In the genomic region with DNA sequence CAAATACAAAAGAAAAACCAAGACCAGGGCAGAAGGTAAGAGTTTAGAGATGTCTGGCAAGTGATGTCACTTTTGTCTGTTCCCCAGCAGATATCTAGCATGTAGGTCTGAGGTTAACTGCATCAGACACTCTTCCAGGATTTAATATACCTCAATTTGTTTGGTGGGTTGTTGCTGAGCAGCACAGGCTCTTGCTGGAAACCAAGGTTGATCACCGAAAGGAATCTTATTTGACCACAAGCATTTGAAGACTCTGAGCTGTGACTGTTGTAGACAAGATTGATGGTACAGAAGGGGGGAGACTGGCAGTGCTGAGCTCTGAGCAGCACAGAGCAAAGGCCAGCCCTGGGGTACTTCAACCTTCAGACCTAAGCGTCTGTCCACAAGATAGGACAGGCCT, we compare ENCODE assay signal across 28 mouse cellular contexts.
"Had no signal": no experiment of that assay in that cellular context is flagged by ENCODE, and none has a peak within 500 bp of the region (broad histone marks: within the 10 kb centered on the region; RNA-seq: fewer than 3 reads in every experiment).

No protein-coding gene starts in this region.

- H3K4me3 ChIP-seq: embryonic facial prominence, embryonic 10.5 days; embryonic facial prominence, embryonic 12.5 days; embryonic facial prominence, embryonic 13.5 days; embryonic facial prominence, embryonic 15.5 days; erythroblast, embryonic 14.5 days; forebrain, embryonic 10.5 days; forebrain, embryonic 12.5 days; forebrain, embryonic 13.5 days; forebrain, embryonic 15.5 days; gastrocnemius, adult 2 months; heart, adult 2 months had no signal

- ATAC-seq: forebrain, embryonic 13.5 days; forebrain, embryonic 14.5 days; forebrain, embryonic 15.5 days; forebrain, embryonic 16.5 days; forebrain, postnatal 0 days had no signal

- DNase-seq: cerebellum, adult 8-10 months; cerebellum, adult 9-10 months; cerebellum, adult 9-11 months; cerebellum, postnatal 10 days; cerebellum, postnatal 14 days; cerebellum, postnatal 25 days; cerebellum, postnatal 36 days; embryo, embryonic 11 days; forebrain, postnatal 0 days; gastrocnemius, adult 2 months; gastrocnemius, postnatal 10 days; gastrocnemius, postnatal 14 days; gastrocnemius, postnatal 25 days; gastrocnemius, postnatal 36 days; heart, adult 11 months; heart, adult 18-20 months; heart, adult 2 months had no signal

- H3K27ac ChIP-seq: embryonic facial prominence, embryonic 10.5 days; embryonic facial prominence, embryonic 12.5 days; embryonic facial prominence, embryonic 13.5 days; embryonic facial prominence, embryonic 15.5 days; forebrain, embryonic 10.5 days; forebrain, embryonic 12.5 days; forebrain, embryonic 13.5 days; forebrain, embryonic 15.5 days; gastrocnemius, adult 2 months; heart, adult 2 months had no signal

- H3K27me3 ChIP-seq: embryonic facial prominence, embryonic 12.5 days; embryonic facial prominence, embryonic 13.5 days; embryonic facial prominence, embryonic 15.5 days; forebrain, embryonic 12.5 days; forebrain, embryonic 13.5 days; forebrain, embryonic 15.5 days had no signal
